Mouse (Mus musculus) C2C12 (cell line): ENCODE data around the gene Aunip.

ENCODE experiments used
- CTCF ChIP-seq: IDR thresholded peaks from one replicate; pipeline ENCODE4 v1.5.1; 2011; ENCODE audit not compliant: control insufficient read depth, insufficient read depth, insufficient read length
- MAX ChIP-seq: IDR thresholded peaks from one replicate; pipeline ENCODE4 v1.6.1; 2011; ENCODE audit warnings: mild to moderate bottlenecking, control low read depth
- MYOG ChIP-seq: IDR thresholded peaks from one replicate; pipeline ENCODE4 v1.6.1; 2011; ENCODE audit not compliant: control insufficient read depth, insufficient read length; ENCODE audit errors: extremely low read depth
- USF1 ChIP-seq: IDR thresholded peaks from one replicate; pipeline ENCODE4 v1.6.1; 2011; ENCODE audit warnings: low read depth, mild to moderate bottlenecking, control low read depth, moderate library complexity

GRCm38 (mm10) chr4:134523447-134523846 lies 12.6 kb downstream of the Aunip start:
- TF ChIP-seq CTCF = no peak
- no peak for TF ChIP-seq MYOG
- TF ChIP-seq USF1 = no peak
- no peak for TF ChIP-seq MAX
